Mouse (Mus musculus): ENCODE data around the gene Rbm15b. TPM values are rescaled to one million over a fixed set of nuclear protein-coding genes. Genes with fewer than 3 reads are reported as not detected.

Rbm15b gene
- polyA plus RNA-seq, 1 experiment = 1.4 TPM

GRCm38 (mm10) chr9:106903099-106903790, 16.0 kb upstream of the Rbm15b start:
- TF ChIP-seq TAL1 (IDR thresholded peaks at IDR 0.05; ENCODE audit: low read length) = no peak
- no peak for TF ChIP-seq GATA1 (IDR thresholded peaks at IDR 0.05; ENCODE audit: low read length)
- no peaks in the 10 kb centered on the region for H3K36me3 ChIP-seq (ENCODE audit: control insufficient read depth)
- H3K9me3 ChIP-seq (ENCODE audit: control insufficient read depth, low read length) = no peaks in the 10 kb centered on the region
- H3K4me3 ChIP-seq (replicated peaks) = no peak overlapping the region
- no peaks in the 10 kb centered on the region for H3K4me1 ChIP-seq (ENCODE audit: control insufficient read depth)
- H3K27me3 ChIP-seq (ENCODE audit: control insufficient read depth) = no peaks in the 10 kb centered on the region

GRCm38 (mm10) chr9:106901596-106901995, 14.4 kb upstream of the Rbm15b start:
- Histone ChIP-seq H3K4me1 (ENCODE audit: control insufficient read depth) (no peaks in the 10 kb centered on the region), H3K9me3 (ENCODE audit: control insufficient read depth, low read length) (no peaks in the 10 kb centered on the region), H3K27me3 (ENCODE audit: control insufficient read depth) (no peaks in the 10 kb centered on the region), H3K4me3 (replicated peaks) (no peak overlapping the region), H3K36me3 (ENCODE audit: control insufficient read depth) (no peaks in the 10 kb centered on the region)
- TF ChIP-seq TAL1 (IDR thresholded peaks at IDR 0.05; ENCODE audit: low read length) (no peak), GATA1 (IDR thresholded peaks at IDR 0.05; ENCODE audit: low read length) (no peak)

- TF ChIP-seq TAL1 (IDR thresholded peaks at IDR 0.05; ENCODE audit: low read length) = no peak
- TF ChIP-seq GATA1 (IDR thresholded peaks at IDR 0.05; ENCODE audit: low read length) = no peak
- H3K9me3 ChIP-seq (ENCODE audit: control insufficient read depth, low read length) = no peaks in the 10 kb centered on the region
- H3K4me3 ChIP-seq (replicated peaks) = no peak overlapping the region
- H3K27me3 ChIP-seq (ENCODE audit: control insufficient read depth) = no peaks in the 10 kb centered on the region
- no peaks in the 10 kb centered on the region; the same call in 1 of the 2 replicates for H3K4me1 ChIP-seq (ENCODE audit: control insufficient read depth)
- no peaks in the 10 kb centered on the region for H3K36me3 ChIP-seq (ENCODE audit: control insufficient read depth)
These were observed 11.7 kb upstream of the Rbm15b start for GRCm38 (mm10) chr9:106898901-106899300.

GRCm38 (mm10) chr9:106893327-106893726, 6.1 kb upstream of the Rbm15b start:
- H3K27me3 ChIP-seq (ENCODE audit: control insufficient read depth) = no peaks in the 10 kb centered on the region
- peaks cover 40% of the 10 kb centered on the region for H3K4me1 ChIP-seq (ENCODE audit: control insufficient read depth)
- no peaks in the 10 kb centered on the region for H3K9me3 ChIP-seq (ENCODE audit: control insufficient read depth, low read length)
- H3K4me3 ChIP-seq (replicated peaks) = peak overlapping the region; percentile 95
- TF ChIP-seq TAL1 (IDR thresholded peaks at IDR 0.05; ENCODE audit: low read length) (no peak), GATA1 (IDR thresholded peaks at IDR 0.05; ENCODE audit: low read length) (no peak)
- H3K36me3 ChIP-seq (ENCODE audit: control insufficient read depth) = peaks cover 26% of the 10 kb centered on the region

- Histone ChIP-seq H3K9me3 (ENCODE audit: control insufficient read depth, low read length) (no peaks in the 10 kb centered on the region), H3K4me1 (ENCODE audit: control insufficient read depth) (peaks cover 47% of the 10 kb centered on the region)
- TF ChIP-seq TAL1 (IDR thresholded peaks at IDR 0.05; ENCODE audit: low read length) = no peak
- no peak for TF ChIP-seq GATA1 (IDR thresholded peaks at IDR 0.05; ENCODE audit: low read length)
These were observed 5.3 kb upstream of the Rbm15b start for GRCm38 (mm10) chr9:106892552-106892875.

GRCm38 (mm10) chr9:106891829-106892551, 4.8 kb upstream of the Rbm15b start, which contains the start of gene Manf:
Gene Manf (minus strand): TSS chr9:106891979.
- Histone ChIP-seq H3K36me3 (ENCODE audit: control insufficient read depth) (peaks cover 36% of the 10 kb centered on the region), H3K27me3 (ENCODE audit: control insufficient read depth) (no peaks in the 10 kb centered on the region), H3K4me1 (ENCODE audit: control insufficient read depth) (peaks cover 51% of the 10 kb centered on the region), H3K4me3 (replicated peaks) (peak within 1 kb of the TSS; percentile 95), H3K9me3 (ENCODE audit: control insufficient read depth, low read length) (no peaks in the 10 kb centered on the region)
- TF ChIP-seq GATA1 (IDR thresholded peaks at IDR 0.05; ENCODE audit: low read length) (no peak), TAL1 (IDR thresholded peaks at IDR 0.05; ENCODE audit: low read length) (no peak)

More at GRCm38 (mm10) chr9:106892552-106892875, 5.3 kb upstream of the Rbm15b start:
- H3K27me3 ChIP-seq (ENCODE audit: control insufficient read depth) = no peaks in the 10 kb centered on the region
- H3K36me3 ChIP-seq (ENCODE audit: control insufficient read depth) = peaks cover 34% of the 10 kb centered on the region
- H3K4me3 ChIP-seq (replicated peaks) = peak overlapping the region; percentile 95

- H3K27me3 ChIP-seq (ENCODE audit: control insufficient read depth) = no peaks in the 10 kb centered on the region
- H3K4me1 ChIP-seq (ENCODE audit: control insufficient read depth) = peaks cover 51% of the 10 kb centered on the region
- no peak for TF ChIP-seq GATA1 (IDR thresholded peaks at IDR 0.05; ENCODE audit: low read length)
- TF ChIP-seq TAL1 (IDR thresholded peaks at IDR 0.05; ENCODE audit: low read length) = no peak
- H3K36me3 ChIP-seq (ENCODE audit: control insufficient read depth) = peaks cover 36% of the 10 kb centered on the region
- peak overlapping the region; percentile 95 for H3K4me3 ChIP-seq (replicated peaks)
- H3K9me3 ChIP-seq (ENCODE audit: control insufficient read depth, low read length) = no peaks in the 10 kb centered on the region
These were observed 4.1 kb upstream of the Rbm15b start for GRCm38 (mm10) chr9:106891341-106891741.

GRCm38 (mm10) chr9:106890496-106891240, 3.4 kb upstream of the Rbm15b start:
- H3K27me3 ChIP-seq (ENCODE audit: control insufficient read depth) = no peaks in the 10 kb centered on the region
- H3K9me3 ChIP-seq (ENCODE audit: control insufficient read depth, low read length) = no peaks in the 10 kb centered on the region
- peaks cover 39% of the 10 kb centered on the region for H3K36me3 ChIP-seq (ENCODE audit: control insufficient read depth)
- TF ChIP-seq GATA1 (IDR thresholded peaks at IDR 0.05; ENCODE audit: low read length) (no peak), TAL1 (IDR thresholded peaks at IDR 0.05; ENCODE audit: low read length) (no peak)
- peak overlapping the region; percentile 95 for H3K4me3 ChIP-seq (replicated peaks)
- H3K4me1 ChIP-seq (ENCODE audit: control insufficient read depth) = peaks cover 54% of the 10 kb centered on the region

GRCm38 (mm10) chr9:106889321-106889720, 2.1 kb upstream of the Rbm15b start:
- peaks cover 52% of the 10 kb centered on the region for H3K36me3 ChIP-seq (ENCODE audit: control insufficient read depth)
- 0 out of 2 replicates have a peak, but pooled peaks cover 2% of the 10 kb centered on the region for H3K9me3 ChIP-seq (ENCODE audit: control insufficient read depth, low read length)
- no peak for TF ChIP-seq TAL1 (IDR thresholded peaks at IDR 0.05; ENCODE audit: low read length)
- no peak for TF ChIP-seq GATA1 (IDR thresholded peaks at IDR 0.05; ENCODE audit: low read length)
- no peaks in the 10 kb centered on the region for H3K27me3 ChIP-seq (ENCODE audit: control insufficient read depth)
- peaks cover 68% of the 10 kb centered on the region for H3K4me1 ChIP-seq (ENCODE audit: control insufficient read depth)
- H3K4me3 ChIP-seq (replicated peaks) = peak overlapping the region; percentile 0
